Mouse (Mus musculus) hindbrain, embryonic 12.5 days (tissue): ENCODE results near the gene Adamts16. TPM values are rescaled to one million over a fixed set of nuclear protein-coding genes. Genes with fewer than 3 reads are reported as not detected.
A peak's percentile ranks its signal among the peaks of the same experiment; 100 is the strongest.

Experiments used
- ATAC-seq: fragments of 200-750 bp; cut with Nextera tagmentation; 2 replicates; pipeline ENCODE4 v1.8.0; 2017; ENCODE audit warnings: moderate TSS enrichment; ENCODE audit not compliant: low FRiP score
- H3K27ac ChIP-seq: fragments of 300-500 bp; sonication (generic); 2 replicates; pipeline ENCODE4 v1.5.1; 2016; ENCODE audit warnings: mild to moderate bottlenecking
- H3K27me3 ChIP-seq: fragments of 300-500 bp; sonication (generic); 2 replicates; pipeline ENCODE4 v1.6.1; 2016; ENCODE audit warnings: mild to moderate bottlenecking
- H3K36me3 ChIP-seq: fragments of 300-500 bp; sonication (generic); 2 replicates; pipeline ENCODE4 v1.6.1; 2016; ENCODE audit warnings: mild to moderate bottlenecking
- H3K4me1 ChIP-seq: fragments of 300-500 bp; sonication (generic); 2 replicates; pipeline ENCODE4 v1.6.1; 2016
- H3K4me2 ChIP-seq: fragments of 300-500 bp; sonication (generic); replicated peaks from 2 replicates; pipeline ENCODE4 v1.6.1; 2016; ENCODE audit warnings: mild to moderate bottlenecking
- H3K4me3 ChIP-seq: fragments of 300-500 bp; sonication (generic); 2 replicates; pipeline ENCODE4 v1.5.1; 2016; ENCODE audit warnings: mild to moderate bottlenecking
- H3K9ac ChIP-seq: fragments of 300-500 bp; sonication (generic); 2 replicates; pipeline ENCODE4 v1.6.1; 2016; ENCODE audit warnings: mild to moderate bottlenecking, moderate library complexity
- H3K9me3 ChIP-seq: fragments of 300-500 bp; sonication (generic); replicated peaks from 2 replicates; pipeline ENCODE4 v1.6.1; 2016; ENCODE audit warnings: mild to moderate bottlenecking
- WGBS: fragments of 180-500 bp; shearing (Covaris S2); methylation state at CpG from one replicate; pipeline ENCODE4 v1.1.7; 2016; 5-methylcytosine and 5-hydroxymethylcytosine counted together
- polyA plus RNA-seq: library from polyadenylated mRNA; unstranded; fragments of >200 nt; fragmentation: Nextera tagmentation; extraction: Ambion mirVana; gene quantifications from 2 replicates; pipeline ENCODE4 v1.2.1, GENCODE M21; 2016

Adamts16 gene
- polyA plus RNA-seq, 1 experiment from 2014 or later, result 3.5 TPM

DNA sequence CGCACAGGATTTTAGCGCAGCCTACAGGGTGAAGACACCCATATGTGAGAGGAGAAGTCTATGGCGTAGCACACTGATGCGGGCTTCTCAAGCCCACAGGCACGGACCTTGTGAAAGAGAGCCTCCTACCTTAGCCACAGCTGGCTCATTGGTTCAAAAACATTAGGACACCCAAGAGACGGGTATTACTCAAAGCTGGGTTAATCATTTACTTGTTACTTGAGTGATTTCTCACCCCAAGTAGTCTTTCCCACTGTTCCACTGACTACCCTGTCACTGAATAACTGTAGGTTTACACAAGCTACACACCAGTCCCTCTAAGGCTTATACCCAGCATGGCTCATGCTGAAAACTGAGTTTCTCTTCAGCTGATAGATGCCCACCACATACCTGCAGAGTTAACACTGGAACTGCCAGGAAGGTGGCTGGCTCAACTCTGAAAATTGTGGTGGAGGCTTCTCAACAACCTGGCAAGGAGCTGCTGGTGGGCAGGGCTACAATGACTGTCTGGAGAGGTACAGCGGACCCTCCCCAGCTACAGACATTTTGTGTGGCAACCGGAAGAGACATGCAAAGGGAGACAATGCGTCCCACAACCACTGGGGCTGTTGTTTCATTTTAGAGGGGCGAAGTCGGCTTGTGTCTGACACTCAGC is 25.5 kb upstream of the Adamts16 start:
- Histone ChIP-seq H3K27ac (no peak overlapping the region), H3K9ac (no peak overlapping the region), H3K4me2 (no peak overlapping the region), H3K36me3 (no peaks in the 10 kb centered on the region), H3K4me1 (no peaks in the 10 kb centered on the region), H3K4me3 (no peak overlapping the region), H3K27me3 (no peaks in the 10 kb centered on the region), H3K9me3 (no peaks in the 10 kb centered on the region)
- ATAC-seq, result no peak
- 92% methylated on average over 11 of the region's 11 CpGs for WGBS

DNA sequence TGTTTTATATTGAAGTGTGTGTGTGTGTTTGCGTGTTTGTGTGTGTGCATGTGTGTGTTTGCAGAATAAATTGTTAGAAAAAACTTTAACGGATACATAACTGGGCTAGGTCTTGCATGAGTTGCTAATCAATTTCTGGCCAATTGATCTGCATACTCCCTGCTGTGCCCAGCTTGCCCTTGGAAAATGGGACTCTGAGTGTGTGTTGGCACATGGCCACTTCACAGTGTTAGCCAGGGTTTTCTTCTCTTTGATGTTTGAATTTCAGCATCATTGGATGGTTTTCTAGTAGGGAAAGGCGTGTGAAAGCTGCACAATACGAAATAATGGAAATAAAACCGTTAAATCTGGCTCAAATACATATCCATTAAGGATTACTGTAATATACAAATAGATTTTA is 24.3 kb upstream of the Adamts16 start:
- no peaks in the 10 kb centered on the region for H3K9me3 ChIP-seq
- WGBS, result 90% methylated on average over 5 of the region's 5 CpGs
- no peak overlapping the region for H3K9ac ChIP-seq
- H3K36me3 ChIP-seq, result no peaks in the 10 kb centered on the region
- no peaks in the 10 kb centered on the region for H3K27me3 ChIP-seq
- no peaks in the 10 kb centered on the region for H3K4me1 ChIP-seq
- no peak for ATAC-seq
- no peak overlapping the region for H3K4me3 ChIP-seq
- H3K4me2 ChIP-seq, result no peak overlapping the region
- H3K27ac ChIP-seq, result no peak overlapping the region

DNA sequence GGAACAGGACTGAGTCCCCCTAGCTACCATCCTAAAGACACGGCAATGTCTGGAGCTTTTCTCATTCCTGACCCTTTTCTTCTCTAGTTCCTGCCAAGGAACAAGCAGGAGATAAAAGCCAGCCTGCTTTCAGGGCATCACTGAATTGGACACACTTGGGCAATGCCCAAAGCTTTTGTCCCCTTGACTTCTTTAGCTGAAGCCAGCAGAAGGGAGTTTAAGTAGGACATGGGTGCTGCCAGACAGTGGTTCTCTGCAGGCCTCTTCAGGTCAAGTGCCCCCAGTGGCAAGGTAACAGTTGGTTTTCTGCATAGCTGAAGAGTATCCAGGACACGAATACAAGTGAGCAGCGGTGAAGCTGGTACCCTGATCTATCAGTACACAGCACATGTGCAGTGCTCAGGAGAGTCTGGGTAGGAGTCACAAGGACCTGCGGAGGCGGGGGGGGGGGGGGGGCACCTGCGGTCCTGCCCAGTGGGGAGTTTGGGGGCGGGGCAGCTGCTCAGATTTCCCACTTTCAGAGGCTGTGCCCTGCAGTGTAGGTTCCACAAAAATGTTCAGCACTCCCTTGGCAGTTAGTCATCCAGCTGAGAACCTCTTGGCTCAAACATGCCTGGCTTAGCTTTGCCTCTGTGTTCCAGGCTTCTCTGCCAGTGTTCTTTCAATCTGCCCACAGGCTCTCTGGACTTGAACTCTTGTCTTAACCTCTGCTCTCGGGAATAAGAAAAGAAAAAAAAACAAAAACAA is 20.7 kb upstream of the Adamts16 start:
- 45% methylated on average over 8 of the region's 8 CpGs for WGBS
- Histone ChIP-seq H3K9ac (no peak overlapping the region), H3K36me3 (no peaks in the 10 kb centered on the region), H3K27me3 (no peaks in the 10 kb centered on the region), H3K4me3 (no peak overlapping the region), H3K27ac (no peak overlapping the region), H3K4me2 (no peak overlapping the region), H3K4me1 (no peaks in the 10 kb centered on the region), H3K9me3 (no peaks in the 10 kb centered on the region)
- ATAC-seq, result no peak

DNA sequence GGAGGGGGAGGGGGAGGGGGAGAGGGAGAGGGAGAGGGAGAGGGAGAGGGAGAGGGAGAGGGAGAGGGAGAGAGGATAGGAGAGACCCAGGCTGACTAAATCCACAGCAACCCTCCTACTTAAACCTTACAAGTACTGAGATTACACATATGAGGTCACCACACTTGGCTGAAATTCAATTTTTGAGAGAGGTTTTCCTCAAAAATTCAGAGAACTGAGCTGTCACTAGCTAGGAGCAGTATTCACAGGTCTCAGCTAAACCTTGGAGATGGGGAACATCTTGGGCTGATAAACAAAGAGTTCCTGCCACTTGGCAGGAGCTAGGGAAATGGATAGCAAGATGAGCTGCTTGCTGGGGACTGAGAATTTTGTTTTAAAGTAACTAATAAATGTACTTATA is 12.0 kb upstream of the Adamts16 start:
- Histone ChIP-seq H3K27ac (no peak overlapping the region), H3K9me3 (no peaks in the 10 kb centered on the region), H3K36me3 (no peaks in the 10 kb centered on the region), H3K9ac (no peak overlapping the region), H3K27me3 (no peaks in the 10 kb centered on the region), H3K4me1 (no peaks in the 10 kb centered on the region), H3K4me3 (no peak overlapping the region), H3K4me2 (no peak overlapping the region)
- no peak for ATAC-seq

DNA sequence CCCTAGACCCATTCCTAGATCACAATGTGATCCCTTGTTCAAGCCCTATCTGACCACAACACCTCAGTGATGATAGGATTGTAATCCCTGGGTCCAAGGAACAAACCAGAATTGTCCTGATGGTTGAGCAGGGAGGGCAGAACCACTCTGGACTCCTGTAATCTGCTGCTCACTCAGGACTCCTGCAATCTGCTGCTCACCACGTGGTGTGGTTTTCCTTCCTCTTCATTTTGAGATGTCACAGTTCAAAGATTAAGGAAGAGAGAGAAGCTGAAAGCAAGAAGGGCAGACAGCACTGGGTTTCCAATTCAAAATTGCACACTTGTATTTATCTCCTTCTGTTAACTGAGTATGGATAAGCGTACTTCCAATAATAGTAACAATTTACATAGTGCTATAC is 5.3 kb upstream of the Adamts16 start:
- Histone ChIP-seq H3K4me1 (peaks cover 4% of the 10 kb centered on the region; the same call in 1 of the 2 replicates), H3K9me3 (no peaks in the 10 kb centered on the region), H3K36me3 (no peaks in the 10 kb centered on the region), H3K9ac (no peak overlapping the region), H3K4me2 (no peak overlapping the region), H3K4me3 (no peak overlapping the region), H3K27ac (no peak overlapping the region), H3K27me3 (peaks cover 14% of the 10 kb centered on the region)
- WGBS, result 72% methylated on average over 2 of the region's 2 CpGs
- ATAC-seq, result no peak

DNA sequence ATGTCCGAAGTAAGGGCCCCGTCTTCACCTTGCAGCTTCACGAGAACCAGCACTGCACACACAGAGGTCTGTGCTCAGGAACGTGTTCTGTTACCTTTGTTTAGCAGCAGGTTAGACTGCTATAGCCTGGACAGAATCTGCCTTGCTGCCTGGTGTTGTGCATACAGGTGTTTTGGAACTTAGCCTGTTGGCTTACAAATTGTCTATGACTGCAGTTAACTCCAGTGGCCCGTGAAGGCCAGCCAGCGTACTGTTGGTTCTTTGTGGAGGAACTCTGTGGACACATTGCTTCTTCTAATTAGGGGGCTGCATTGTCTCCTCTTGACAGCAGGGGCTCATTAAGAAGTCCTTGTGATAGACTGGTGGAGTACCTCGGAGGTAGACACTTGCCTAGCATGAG is 3.9 kb upstream of the Adamts16 start:
- peaks cover 28% of the 10 kb centered on the region for H3K27me3 ChIP-seq
- H3K9me3 ChIP-seq, result no peaks in the 10 kb centered on the region
- H3K27ac ChIP-seq, result no peak overlapping the region
- peaks cover 11% of the 10 kb centered on the region for H3K4me1 ChIP-seq
- no peak for ATAC-seq
- H3K36me3 ChIP-seq, result no peaks in the 10 kb centered on the region
- no peak overlapping the region for H3K9ac ChIP-seq
- 76% methylated on average over 7 of the region's 7 CpGs for WGBS
- H3K4me3 ChIP-seq, result no peak overlapping the region
- no peak overlapping the region for H3K4me2 ChIP-seq

DNA sequence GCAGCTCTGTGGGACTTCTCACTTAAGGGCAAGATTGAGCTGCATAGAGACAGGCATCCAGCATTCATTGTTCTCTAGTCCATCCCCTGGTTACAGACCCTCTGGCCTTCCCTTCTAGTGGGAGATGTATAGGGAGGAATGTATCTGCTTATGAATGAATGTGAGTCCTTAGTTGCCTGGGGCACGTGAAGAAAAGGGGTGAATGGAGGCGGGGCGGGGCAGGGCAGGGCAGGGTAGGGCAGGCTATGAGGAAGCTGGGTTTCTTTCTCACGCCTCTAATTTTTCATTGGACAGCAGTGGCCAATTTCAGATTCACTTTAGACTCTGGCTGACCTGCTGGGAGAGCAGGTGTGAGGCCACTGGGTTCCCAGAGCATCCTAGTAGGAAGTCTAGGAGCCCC is 515 bp upstream of the Adamts16 start:
- ATAC-seq, result 0 out of 2 replicates have a peak, but pooled peaks have one; percentile 4
- no peaks in the 10 kb centered on the region for H3K36me3 ChIP-seq
- no peak overlapping the region for H3K9ac ChIP-seq
- H3K27ac ChIP-seq, result no peak overlapping the region
- peaks cover 11% of the 10 kb centered on the region for H3K4me1 ChIP-seq
- no peaks in the 10 kb centered on the region for H3K9me3 ChIP-seq
- peak overlapping the region; percentile 68 for H3K4me2 ChIP-seq
- 35% methylated on average over 3 of the region's 4 CpGs for WGBS
- H3K27me3 ChIP-seq, result peaks cover 31% of the 10 kb centered on the region
- H3K4me3 ChIP-seq, result no peak overlapping the region

DNA sequence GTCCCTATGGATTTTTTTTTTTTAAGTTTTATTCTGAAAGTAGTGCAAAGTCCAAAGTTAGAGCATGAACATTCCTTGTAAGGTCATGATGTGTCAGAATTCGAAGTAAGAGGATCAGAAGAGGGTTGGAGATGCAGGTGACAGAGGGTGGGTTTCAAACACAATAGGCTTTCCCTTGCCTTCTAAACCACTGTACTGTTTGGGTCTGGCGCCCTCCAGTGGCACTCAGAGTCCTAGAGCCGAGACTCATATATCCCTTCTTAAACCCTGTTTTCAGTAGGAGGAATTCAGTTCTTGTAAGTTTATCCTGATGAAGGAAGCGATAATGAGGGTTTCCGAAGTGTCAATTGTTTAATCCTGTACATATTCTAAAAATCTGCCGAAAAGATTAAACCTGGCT is 1.4 kb downstream of the Adamts16 start:
- WGBS, result 9% methylated on average over 6 of the region's 6 CpGs
- Histone ChIP-seq H3K27me3 (peaks cover 31% of the 10 kb centered on the region), H3K4me1 (peaks cover 11% of the 10 kb centered on the region), H3K9me3 (no peaks in the 10 kb centered on the region), H3K4me2 (no peak overlapping the region), H3K9ac (no peak overlapping the region), H3K36me3 (no peaks in the 10 kb centered on the region), H3K4me3 (no peak overlapping the region), H3K27ac (no peak overlapping the region)
- peak; percentile 73; the same call in 1 of the 2 replicates for ATAC-seq

DNA sequence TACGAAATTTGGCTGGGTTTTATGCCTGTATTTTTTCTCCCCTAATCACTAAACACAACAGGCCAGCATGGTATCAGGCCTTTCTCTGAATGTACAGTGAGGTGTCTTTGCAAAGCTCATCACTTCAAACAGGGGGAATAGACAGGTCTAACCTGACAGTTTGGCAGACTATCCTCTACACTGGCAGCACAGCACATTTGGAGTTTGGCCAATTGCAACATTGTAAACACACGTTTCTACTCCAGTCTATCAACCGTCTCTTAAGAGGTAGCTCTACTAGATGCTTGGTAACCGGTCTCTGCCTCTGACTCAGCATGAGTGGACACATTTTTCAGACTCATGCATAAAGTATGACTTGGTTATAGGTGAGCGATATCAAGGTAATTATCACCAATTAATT is 4.0 kb downstream of the Adamts16 start:
- Histone ChIP-seq H3K9me3 (no peaks in the 10 kb centered on the region), H3K4me2 (no peak overlapping the region), H3K27me3 (peaks cover 24% of the 10 kb centered on the region), H3K4me1 (peaks cover 11% of the 10 kb centered on the region), H3K9ac (no peak overlapping the region), H3K36me3 (no peaks in the 10 kb centered on the region), H3K4me3 (no peak overlapping the region), H3K27ac (no peak overlapping the region)
- 88% methylated on average over 5 of the region's 5 CpGs for WGBS
- no peak for ATAC-seq

DNA sequence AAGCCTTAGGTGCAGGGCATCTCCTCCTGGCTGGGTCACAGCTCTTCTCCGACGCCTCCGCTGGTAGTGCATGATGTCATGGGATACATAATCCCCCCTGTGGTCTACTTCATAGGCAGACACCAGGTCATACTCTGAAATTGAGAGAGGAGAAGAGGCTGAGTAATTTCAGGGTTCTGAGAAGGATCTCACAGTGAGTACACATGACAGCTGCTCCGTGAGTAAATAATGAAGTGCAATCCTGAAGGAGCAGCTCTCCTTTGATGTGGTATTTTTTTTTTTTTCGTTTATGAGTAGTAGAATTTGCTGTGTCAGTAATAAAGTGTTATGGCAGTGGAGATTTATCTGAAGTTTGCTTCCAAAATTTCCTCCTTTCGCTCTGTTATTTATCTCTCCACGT is 5.4 kb downstream of the Adamts16 start:
- Histone ChIP-seq H3K9me3 (no peaks in the 10 kb centered on the region), H3K27ac (no peak overlapping the region), H3K4me1 (peaks cover under 1% of the 10 kb centered on the region), H3K4me2 (no peak overlapping the region), H3K36me3 (no peaks in the 10 kb centered on the region), H3K4me3 (no peak overlapping the region), H3K27me3 (peaks cover 10% of the 10 kb centered on the region), H3K9ac (no peak overlapping the region)
- no peak for ATAC-seq
- WGBS, result 73% methylated on average over 7 of the region's 7 CpGs

DNA sequence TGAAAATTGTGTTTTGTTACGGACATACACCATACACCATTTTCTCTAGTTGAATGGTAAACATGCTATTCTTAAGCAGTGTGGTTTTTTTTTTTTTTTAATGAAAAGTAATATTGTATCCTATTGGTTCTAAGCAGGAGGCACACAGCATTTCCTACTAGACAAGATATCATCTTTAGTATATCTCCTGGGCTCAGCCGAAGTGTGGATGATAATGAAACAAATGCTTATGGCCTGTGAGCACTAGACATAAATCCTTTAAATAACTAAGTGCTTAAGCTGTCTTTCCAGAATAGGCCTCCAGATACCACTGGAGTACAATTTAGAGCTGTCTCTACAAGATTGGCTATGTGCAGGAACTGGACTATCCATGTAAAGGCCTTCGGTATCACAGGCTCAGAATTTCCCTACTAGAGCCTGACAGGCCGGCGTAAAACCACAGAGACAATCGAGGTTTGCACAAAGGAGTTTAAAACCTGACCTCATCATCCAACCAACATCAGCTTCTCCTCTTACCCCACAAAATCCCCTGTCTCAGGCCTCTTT is 8.9 kb downstream of the Adamts16 start:
- Histone ChIP-seq H3K4me2 (no peak overlapping the region), H3K4me3 (no peak overlapping the region), H3K9ac (no peak overlapping the region), H3K27ac (no peak overlapping the region), H3K27me3 (no peaks in the 10 kb centered on the region), H3K36me3 (no peaks in the 10 kb centered on the region), H3K4me1 (no peaks in the 10 kb centered on the region), H3K9me3 (no peaks in the 10 kb centered on the region)
- 84% methylated on average over 6 of the region's 6 CpGs for WGBS
- ATAC-seq, result no peak

DNA sequence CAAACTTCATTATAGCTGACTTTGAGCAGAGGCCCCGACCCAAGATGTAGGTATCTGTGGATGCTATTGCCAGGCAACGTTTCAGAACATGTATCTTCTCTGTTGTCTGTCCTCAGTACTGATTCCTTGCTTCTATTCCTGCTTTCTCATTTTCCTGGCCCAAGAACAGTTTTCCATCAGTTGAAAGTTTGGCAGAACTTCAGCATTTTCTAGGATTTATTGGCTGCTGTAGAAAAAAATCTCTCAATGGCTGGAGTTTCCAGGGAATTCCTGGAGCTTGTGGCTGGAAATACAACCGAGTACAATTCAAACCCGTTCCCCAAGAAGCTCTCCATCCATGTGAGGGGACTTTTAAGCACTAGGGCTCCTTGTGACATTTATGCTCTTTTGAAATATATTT is 10.6 kb downstream of the Adamts16 start:
- Histone ChIP-seq H3K9me3 (no peaks in the 10 kb centered on the region), H3K4me1 (no peaks in the 10 kb centered on the region), H3K27ac (no peak overlapping the region), H3K9ac (no peak overlapping the region), H3K4me2 (no peak overlapping the region), H3K27me3 (no peaks in the 10 kb centered on the region), H3K36me3 (no peaks in the 10 kb centered on the region), H3K4me3 (no peak overlapping the region)
- WGBS, result 81% methylated on average over 4 of the region's 4 CpGs
- ATAC-seq, result no peak

DNA sequence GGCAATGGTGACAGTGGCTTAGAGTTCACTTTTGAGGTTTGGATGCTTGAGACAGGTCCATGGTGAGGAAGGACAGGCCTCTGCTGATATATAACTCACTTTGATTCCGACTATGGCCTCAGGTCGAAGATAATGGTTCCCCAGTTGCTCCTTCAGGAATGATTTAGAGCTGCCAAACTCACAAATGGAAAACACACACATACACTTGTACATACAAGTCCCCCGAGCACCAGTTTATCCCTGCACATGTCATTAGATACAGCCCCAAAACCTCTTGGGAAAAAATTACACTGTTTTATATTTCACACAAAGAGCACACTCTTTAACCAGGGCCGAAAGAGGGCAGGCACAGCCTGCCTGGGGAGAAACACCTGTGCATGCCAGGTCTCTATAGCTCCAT is 14.1 kb downstream of the Adamts16 start:
- H3K27ac ChIP-seq, result no peak overlapping the region
- ATAC-seq, result no peak

More for the DNA sequence above, 14.1 kb downstream of the Adamts16 start:
- 77% methylated on average over 4 of the region's 4 CpGs for WGBS
- Histone ChIP-seq H3K36me3 (no peaks in the 10 kb centered on the region), H3K4me1 (no peaks in the 10 kb centered on the region), H3K4me3 (no peak overlapping the region), H3K9me3 (no peaks in the 10 kb centered on the region), H3K9ac (no peak overlapping the region), H3K27me3 (no peaks in the 10 kb centered on the region), H3K4me2 (no peak overlapping the region)
